Comparison of ENCODE assay signal across 16 mouse cellular contexts in genomic region chr8:35904711-35905450, GRCm38 (mm10).
A peak's percentile ranks its signal among the peaks of the same experiment; 100 is the strongest.
DNase-seq lines count a peak whose midpoint lies in the region; ATAC-seq and TF ChIP-seq lines count a peak whose summit lies in the region.
"Had no signal": no experiment of that assay in that cellular context is flagged by ENCODE, and none has a peak within 500 bp of the region (broad histone marks: within the 10 kb centered on the region; RNA-seq: fewer than 3 reads in every experiment).

No protein-coding gene starts in this region.

- TF ChIP-seq CTCF in midbrain, postnatal 0 days (IDR thresholded peaks at IDR 0.05), result no peak

- DNase-seq in heart, adult 18-20 months, result no peak
- DNase-seq in midbrain, postnatal 0 days (ENCODE audit: low spot score), result peak; percentile 58
- no peak for DNase-seq in midbrain, embryonic 11.5 days (ENCODE audit: low spot score, missing footprints)
- peak; percentile 77 to 79 for DNase-seq in cerebellum, postnatal 10 days
- DNase-seq: adrenal gland, postnatal 14 days; heart, adult 2 months; lung, postnatal 36 days; thymus, postnatal 25 days had no signal

- no peak for ATAC-seq in heart, embryonic 15.5 days (replicated peaks; ENCODE audit: insufficient number of reproducible peaks, insufficient read depth, low FRiP score, low read depth)
- no peak for ATAC-seq in midbrain, postnatal 0 days (ENCODE audit: low FRiP score)
- ATAC-seq in midbrain, embryonic 11.5 days (ENCODE audit: low FRiP score), result no peak
- ATAC-seq in neural tube, embryonic 13.5 days (ENCODE audit: low read depth), result peak; percentile 80; the same call in 1 of the 2 replicates
- ATAC-seq in frontal cortex, adult (ENCODE audit: low TSS enrichment), result no peak
- ATAC-seq in heart, embryonic 11.5 days (replicated peaks; ENCODE audit: insufficient number of reproducible peaks, low FRiP score, low TSS enrichment), result no peak
- ATAC-seq: CD4-positive, CD25-positive, alpha-beta regulatory T cell, adult 4 months; inflammation-experienced regulatory T-cells, adult 6 months had no signal

- H3K9me3 ChIP-seq in heart, embryonic 15.5 days (replicated peaks), result no peaks in the 10 kb centered on the region
- no peaks in the 10 kb centered on the region for H3K9me3 ChIP-seq in midbrain, postnatal 0 days (ENCODE audit: low read length)
- no peaks in the 10 kb centered on the region for H3K9me3 ChIP-seq in midbrain, embryonic 11.5 days (ENCODE audit: control insufficient read depth, low read length)
- H3K9me3 ChIP-seq in neural tube, embryonic 13.5 days, result no peaks in the 10 kb centered on the region
- no peaks in the 10 kb centered on the region for H3K9me3 ChIP-seq in heart, embryonic 11.5 days (replicated peaks; ENCODE audit: control insufficient read depth, low read length)
- H3K9me3 ChIP-seq: forebrain, embryonic 12.5 days had no signal

- H3K4me1 ChIP-seq in heart, embryonic 15.5 days (replicated peaks), result no peaks in the 10 kb centered on the region
- no peaks in the 10 kb centered on the region for H3K4me1 ChIP-seq in midbrain, postnatal 0 days (ENCODE audit: insufficient read depth, low read length)
- H3K4me1 ChIP-seq in midbrain, embryonic 11.5 days (ENCODE audit: control insufficient read depth, insufficient read depth, low read length), result no peaks in the 10 kb centered on the region
- H3K4me1 ChIP-seq in neural tube, embryonic 13.5 days (replicated peaks), result peaks cover 18% of the 10 kb centered on the region
- no peaks in the 10 kb centered on the region for H3K4me1 ChIP-seq in heart, embryonic 11.5 days (ENCODE audit: control insufficient read depth, insufficient read depth, low read length)
- H3K4me1 ChIP-seq: forebrain, embryonic 12.5 days had no signal

- H3K4me3 ChIP-seq in heart, embryonic 15.5 days, result no peak overlapping the region
- no peak overlapping the region for H3K4me3 ChIP-seq in midbrain, postnatal 0 days (ENCODE audit: low read depth, low read length)
- H3K4me3 ChIP-seq in midbrain, embryonic 11.5 days (ENCODE audit: low read depth, low read length), result no peak overlapping the region
- H3K4me3 ChIP-seq in neural tube, embryonic 13.5 days, result no peak overlapping the region
- H3K4me3 ChIP-seq in heart, embryonic 11.5 days (ENCODE audit: low read depth, low read length), result no peak overlapping the region
- H3K4me3 ChIP-seq: forebrain, embryonic 12.5 days; heart, adult 2 months; myocyte had no signal

- H3K27ac ChIP-seq in heart, embryonic 15.5 days, result 0 out of 2 replicates have a peak overlapping the region, but pooled peaks have one; percentile 1
- no peak overlapping the region for H3K27ac ChIP-seq in midbrain, postnatal 0 days (ENCODE audit: low read depth, low read length)
- H3K27ac ChIP-seq in midbrain, embryonic 11.5 days (ENCODE audit: low read depth, low read length), result no peak overlapping the region
- peak overlapping the region; percentile 84 for H3K27ac ChIP-seq in neural tube, embryonic 13.5 days (replicated peaks)
- H3K27ac ChIP-seq in heart, embryonic 11.5 days (ENCODE audit: low read depth, low read length), result no peak overlapping the region
- H3K27ac ChIP-seq: forebrain, embryonic 12.5 days; heart, adult 2 months had no signal

- WGBS in heart, embryonic 15.5 days, result 72% methylated on average over 7 of the region's 7 CpGs
- WGBS in midbrain, postnatal 0 days, result 60% methylated on average over 7 of the region's 7 CpGs
- WGBS in midbrain, embryonic 11.5 days, result 87% methylated on average over 7 of the region's 7 CpGs
- WGBS in neural tube, embryonic 13.5 days, result 32% methylated on average over 7 of the region's 7 CpGs
- WGBS in heart, embryonic 11.5 days (ENCODE audit: insufficient replicate concordance), result 67% methylated on average over 7 of the region's 7 CpGs

- no peaks in the 10 kb centered on the region for H3K27me3 ChIP-seq in heart, embryonic 15.5 days
- no peaks in the 10 kb centered on the region for H3K27me3 ChIP-seq in midbrain, postnatal 0 days (ENCODE audit: insufficient read depth, low read length)
- no peaks in the 10 kb centered on the region for H3K27me3 ChIP-seq in midbrain, embryonic 11.5 days (ENCODE audit: control insufficient read depth, insufficient read depth, low read length)
- no peaks in the 10 kb centered on the region for H3K27me3 ChIP-seq in neural tube, embryonic 13.5 days
- no peaks in the 10 kb centered on the region for H3K27me3 ChIP-seq in heart, embryonic 11.5 days (ENCODE audit: control insufficient read depth, insufficient read depth, low read length)
- H3K27me3 ChIP-seq: forebrain, embryonic 12.5 days had no signal

- no peak overlapping the region for H3K4me2 ChIP-seq in heart, embryonic 15.5 days
- no peak overlapping the region for H3K4me2 ChIP-seq in midbrain, postnatal 0 days (ENCODE audit: low read depth, low read length, poor library complexity, severe bottlenecking)
- H3K4me2 ChIP-seq in midbrain, embryonic 11.5 days, result no peak overlapping the region
- H3K4me2 ChIP-seq in neural tube, embryonic 13.5 days, result no peak overlapping the region
- no peak overlapping the region for H3K4me2 ChIP-seq in heart, embryonic 11.5 days
- H3K4me2 ChIP-seq: forebrain, embryonic 12.5 days had no signal

- H3K9ac ChIP-seq in heart, embryonic 15.5 days, result no peak overlapping the region
- no peak overlapping the region for H3K9ac ChIP-seq in midbrain, postnatal 0 days (replicated peaks; ENCODE audit: low read length, poor library complexity, severe bottlenecking)
- H3K9ac ChIP-seq in midbrain, embryonic 11.5 days (ENCODE audit: low read length), result no peak overlapping the region
- no peak overlapping the region for H3K9ac ChIP-seq in neural tube, embryonic 13.5 days
- H3K9ac ChIP-seq in heart, embryonic 11.5 days (ENCODE audit: low read depth, low read length), result no peak overlapping the region
- H3K9ac ChIP-seq: forebrain, embryonic 12.5 days had no signal

- H3K36me3 ChIP-seq in heart, embryonic 15.5 days, result no peaks in the 10 kb centered on the region
- H3K36me3 ChIP-seq in midbrain, postnatal 0 days (ENCODE audit: insufficient read depth, low read length), result no peaks in the 10 kb centered on the region
- no peaks in the 10 kb centered on the region for H3K36me3 ChIP-seq in midbrain, embryonic 11.5 days (ENCODE audit: control insufficient read depth, insufficient read depth, low read length)
- no peaks in the 10 kb centered on the region for H3K36me3 ChIP-seq in neural tube, embryonic 13.5 days
- H3K36me3 ChIP-seq in heart, embryonic 11.5 days (ENCODE audit: control insufficient read depth, insufficient read depth, low read length), result no peaks in the 10 kb centered on the region
- H3K36me3 ChIP-seq: forebrain, embryonic 12.5 days had no signal

Comparison
In these comparisons a context has a peak if more than half of its experiments do, and no peak if none do; other contexts are left out.
1. H3K27ac ChIP-seq: peak in heart, embryonic 15.5 days (single experiment) and neural tube, embryonic 13.5 days (single experiment); none in midbrain, postnatal 0 days (single experiment), midbrain, embryonic 11.5 days (single experiment) and heart, embryonic 11.5 days (single experiment).
2. DNase-seq: peak in midbrain, postnatal 0 days (single experiment) and cerebellum, postnatal 10 days (2 of 2); none in heart, adult 18-20 months (0 of 2) and midbrain, embryonic 11.5 days (single experiment).